Mouse (Mus musculus): ENCODE data around the gene Wasf3.
"Not testable (repeated sequence)": the region's sequence is repeated elsewhere in the genome, so short reads cannot be mapped to it uniquely, and the experiment has no call there.

Wasf3 gene

DNA sequence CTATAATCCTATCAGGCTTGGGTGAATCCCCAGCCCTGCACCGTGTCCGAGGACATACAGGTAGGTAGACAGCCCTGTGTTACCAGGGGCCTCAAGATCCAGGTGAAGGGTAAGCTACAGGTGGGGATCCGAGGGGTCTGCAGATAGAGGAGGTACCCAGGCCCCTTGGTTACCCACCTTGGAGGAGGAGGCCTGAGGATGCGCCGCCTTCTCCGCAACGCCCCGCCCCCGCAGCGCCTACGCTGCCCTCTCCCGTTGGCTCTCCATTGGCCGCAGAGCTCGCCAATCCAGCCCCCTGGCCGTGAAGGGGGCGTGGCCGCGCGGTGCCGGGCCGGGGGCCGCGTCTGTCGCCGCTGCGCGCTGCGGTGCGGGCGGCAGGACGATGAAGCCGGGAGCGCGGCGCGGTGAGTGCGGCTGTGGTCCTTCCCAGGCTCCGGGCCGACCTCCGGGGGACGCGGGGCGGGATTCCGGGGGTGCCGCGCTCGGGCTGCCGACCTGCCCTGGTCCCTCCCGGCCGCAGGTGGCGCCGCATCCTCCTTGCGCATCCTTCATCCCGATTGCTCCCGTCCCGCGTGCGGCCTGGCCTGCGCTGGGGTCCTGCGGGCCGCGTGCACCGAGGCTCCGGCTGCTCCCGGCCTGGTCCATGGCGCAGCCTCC is at the start of gene Wasf3:
Wasf3 (plus strand) TSS at position 51 of the 657 bp plus-strand sequence.
- DNase-seq = peak; percentile 94

DNA sequence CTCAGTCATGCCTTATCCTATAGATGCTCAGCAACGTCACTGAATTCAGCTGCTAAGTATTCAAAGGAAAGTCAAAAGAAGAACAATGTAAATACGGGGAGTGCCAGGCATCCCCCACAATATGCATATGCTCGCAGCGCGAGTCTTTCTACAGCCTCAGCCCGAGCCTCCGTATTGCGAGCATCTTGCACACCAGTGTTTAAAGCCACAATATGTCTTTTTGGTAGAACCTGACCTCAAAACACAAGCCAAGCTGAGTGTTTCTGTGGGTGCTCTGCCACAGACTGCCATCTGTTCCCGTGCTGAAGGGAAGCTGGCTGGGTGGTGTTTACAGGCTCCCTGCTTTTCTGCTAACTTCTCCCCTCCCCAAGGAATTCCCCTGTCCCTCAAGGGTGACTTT is 46.7 kb upstream of the Wasf3 start:
- peak; percentile 79 for DNase-seq

DNA sequence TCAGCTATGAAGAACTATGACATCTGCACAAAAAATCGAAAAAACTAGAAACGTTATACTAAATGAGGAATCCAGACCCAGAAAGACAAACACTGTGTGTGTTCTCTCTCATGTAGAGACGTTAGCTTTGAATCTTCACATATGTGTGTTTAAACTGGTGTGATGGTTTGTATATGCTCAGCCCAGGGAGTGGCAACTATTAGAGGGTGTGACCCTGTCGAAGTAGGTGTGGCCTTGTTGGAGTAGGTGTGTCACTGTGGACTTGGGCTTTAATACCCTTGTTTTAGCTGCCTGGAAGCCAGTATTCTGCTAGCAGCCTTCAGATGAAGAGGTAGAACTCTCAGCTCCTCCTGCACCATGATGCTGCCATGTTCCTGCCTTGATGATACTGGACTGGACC is 44.7 kb upstream of the Wasf3 start:
- no peak for DNase-seq

DNA sequence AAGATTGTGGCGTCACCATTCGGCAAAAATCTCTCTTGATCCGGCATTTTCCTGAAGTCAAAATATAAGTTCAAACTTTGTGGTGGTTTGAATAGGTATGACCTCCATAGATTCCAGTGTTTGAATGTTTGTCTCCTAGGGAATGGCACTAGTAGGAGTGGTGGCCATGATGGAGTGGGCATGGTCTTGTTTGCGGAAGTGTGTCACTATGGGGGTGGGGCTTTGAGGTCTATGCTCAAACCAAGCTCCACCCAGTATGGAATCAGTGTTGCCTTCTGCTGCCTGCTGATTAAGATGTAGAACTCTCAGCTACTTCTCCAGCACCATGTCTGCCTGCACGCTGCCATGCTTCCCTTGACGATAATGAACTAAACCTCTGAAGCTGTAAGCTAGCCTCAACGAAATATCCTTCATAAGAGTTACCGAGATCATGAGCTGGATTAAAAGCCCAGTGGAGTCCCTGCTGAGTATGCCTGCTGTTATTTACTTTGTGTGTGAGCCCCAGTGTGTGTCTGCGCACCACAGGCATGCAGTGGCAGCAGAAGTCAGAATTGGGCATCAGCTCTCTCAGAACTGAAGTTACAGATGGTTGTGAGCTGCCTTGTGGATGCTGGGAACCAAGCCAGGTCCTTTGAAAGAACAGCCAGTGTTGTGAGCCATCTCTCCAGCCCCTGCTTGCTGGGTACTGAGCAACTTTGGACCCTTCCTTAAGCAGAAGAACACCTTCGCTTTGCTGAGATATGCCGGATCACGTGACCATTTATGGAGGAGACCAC is 39.7 kb upstream of the Wasf3 start:
- DNase-seq = no peak

DNA sequence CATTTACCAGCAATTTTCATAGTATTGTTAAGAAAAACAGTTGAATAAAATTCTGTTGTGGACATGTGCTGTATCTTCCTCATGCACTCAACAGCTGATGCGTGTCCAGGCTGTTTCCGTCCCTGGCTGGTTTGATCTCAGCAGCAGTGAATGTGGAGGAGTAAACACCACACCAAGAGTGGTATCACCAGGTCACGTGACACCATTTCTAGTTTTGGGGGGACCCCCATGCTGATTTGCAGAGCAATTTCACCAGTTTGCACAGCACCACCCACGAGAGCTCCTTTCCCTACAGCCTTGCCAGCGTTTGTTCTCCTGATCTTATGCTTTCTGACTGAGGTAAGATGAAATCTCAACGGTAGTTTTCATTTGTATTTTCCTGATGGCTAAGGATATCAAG is 37.7 kb upstream of the Wasf3 start:
- no peak for DNase-seq

DNA sequence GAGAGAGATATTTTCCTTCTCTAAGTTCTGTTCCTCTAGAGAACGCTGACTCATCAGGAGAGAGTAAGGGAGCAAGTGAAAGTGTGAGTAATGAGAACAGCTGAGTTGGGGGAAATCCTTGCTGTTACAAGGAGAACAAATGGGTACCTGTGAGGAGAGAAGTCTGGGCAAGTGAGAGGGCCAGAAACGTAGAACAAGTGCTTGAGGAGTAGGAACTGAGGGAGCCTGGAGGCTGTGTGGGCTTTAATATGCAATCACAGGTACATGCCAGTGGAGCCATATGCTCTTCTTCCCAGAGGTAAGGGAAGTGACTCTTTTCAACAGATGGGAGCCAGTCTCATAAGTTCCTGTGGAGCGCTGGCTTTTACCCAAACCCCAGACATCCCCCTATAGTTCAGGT is 35.6 kb upstream of the Wasf3 start:
- DNase-seq = no peak

DNA sequence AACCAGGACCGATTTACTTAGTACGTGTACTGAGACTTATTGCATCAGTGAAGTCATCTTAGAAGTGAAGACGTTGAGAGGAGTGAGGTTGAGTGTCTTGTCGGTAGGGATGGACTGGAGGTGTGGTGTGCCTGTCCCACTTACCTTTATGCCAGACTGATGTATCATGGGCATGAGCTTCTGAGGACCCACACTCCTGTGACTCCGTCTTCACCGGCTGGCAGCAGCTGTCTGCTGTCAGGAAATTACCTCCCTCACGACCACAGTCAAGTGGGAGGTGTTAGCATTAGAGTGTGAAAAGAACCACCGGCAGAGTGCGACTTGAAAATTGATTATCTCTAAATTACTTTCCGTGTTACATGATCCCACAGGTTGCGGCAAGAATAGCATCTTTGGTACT is 34.0 kb upstream of the Wasf3 start:
- DNase-seq = no peak

DNA sequence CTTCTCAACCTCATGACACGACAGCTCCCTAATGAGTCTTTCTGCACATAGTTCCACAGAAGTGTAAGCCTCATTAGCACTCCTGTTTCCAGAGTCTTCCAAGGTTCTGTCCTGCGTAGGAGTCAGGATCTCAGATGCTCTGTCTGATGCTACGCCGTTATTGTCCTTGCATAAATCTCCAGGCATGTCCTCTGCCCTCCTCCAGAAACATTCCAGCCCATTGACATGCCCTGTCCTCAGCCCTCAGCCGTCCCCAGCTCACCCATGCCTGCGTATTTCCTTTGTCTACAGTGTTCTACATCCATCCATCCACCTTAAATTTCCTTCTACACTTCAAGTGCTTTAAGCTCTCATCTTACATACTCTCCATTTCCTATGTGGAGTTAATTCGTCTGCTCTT is 32.8 kb upstream of the Wasf3 start:
- no peak for DNase-seq

DNA sequence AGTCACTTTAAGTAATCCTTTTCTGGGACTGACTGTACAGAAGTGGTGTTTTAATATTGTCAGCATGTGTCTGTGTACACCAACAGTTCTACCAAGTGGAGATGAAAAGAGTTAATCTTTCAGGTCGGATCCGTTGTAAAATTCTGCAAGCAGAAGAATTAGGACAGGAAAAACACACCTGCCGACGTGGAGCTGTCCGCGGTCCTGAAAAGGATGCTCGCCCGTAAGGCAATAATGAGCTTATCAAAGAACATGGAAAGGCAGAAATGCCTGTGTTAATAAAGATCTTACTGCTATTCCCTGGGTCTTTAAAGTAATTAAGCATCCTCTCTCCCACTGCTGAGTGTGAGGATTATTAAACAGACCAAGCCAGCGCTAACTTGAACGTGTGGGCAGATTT is 24.4 kb upstream of the Wasf3 start:
- no peak for DNase-seq

DNA sequence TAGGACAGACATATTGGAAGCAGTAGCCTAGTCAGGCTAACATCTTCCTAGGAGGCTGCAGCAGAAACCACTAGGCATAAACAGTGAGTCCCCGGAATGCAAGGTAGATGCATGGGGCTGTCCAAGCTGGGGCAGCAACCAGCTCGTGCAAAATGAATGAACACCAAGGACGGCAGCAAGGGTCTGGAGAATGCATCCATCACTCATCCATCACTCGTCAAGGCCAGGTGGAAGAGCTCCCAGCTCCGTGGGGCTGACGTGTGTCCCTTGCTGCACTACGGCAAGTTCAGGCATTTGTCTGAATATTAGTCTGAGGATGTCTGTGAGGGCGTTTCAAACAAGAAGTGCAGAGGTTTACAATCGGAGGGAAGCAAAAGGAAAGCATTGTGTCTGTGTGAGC is 22.1 kb upstream of the Wasf3 start:
- no peak for DNase-seq

DNA sequence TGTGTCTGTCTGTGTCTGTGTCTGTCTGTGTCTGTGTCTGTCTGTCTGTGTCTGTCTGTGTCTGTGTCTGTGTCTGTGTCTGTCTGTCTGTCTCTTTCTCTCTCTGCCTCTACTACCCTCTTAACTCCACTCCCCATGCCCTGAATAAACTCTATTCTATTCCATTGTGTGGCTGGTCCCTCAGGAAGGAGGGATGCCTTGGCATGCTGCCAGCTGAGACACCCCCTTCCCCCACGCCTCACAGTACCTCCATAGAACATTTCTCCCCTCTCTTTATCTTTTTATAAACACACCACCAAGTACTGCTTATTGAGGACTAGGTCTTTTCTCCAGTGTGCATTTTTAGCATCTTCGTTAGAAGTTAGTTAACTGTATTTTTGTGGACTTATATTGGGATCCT is 16.4 kb upstream of the Wasf3 start:
- DNase-seq = no peak

DNA sequence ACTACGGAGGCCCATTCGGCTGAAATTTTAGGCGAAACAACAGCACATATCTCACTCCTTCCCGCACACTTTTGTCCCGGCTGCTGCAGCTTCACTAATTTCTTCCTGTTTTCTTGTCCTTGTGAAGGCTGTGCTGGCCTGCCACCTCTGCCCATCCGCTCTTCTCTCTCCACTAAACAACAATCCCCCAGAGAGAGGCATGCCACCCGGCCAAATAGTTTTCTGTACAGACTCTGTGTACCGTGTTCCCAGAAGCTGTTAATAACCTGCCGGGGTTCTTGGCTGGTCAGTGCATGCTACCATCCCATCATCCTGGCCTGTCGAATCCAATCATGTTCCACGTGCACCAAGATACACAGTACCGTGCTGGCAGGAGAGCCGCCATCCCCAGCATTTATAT is 15.8 kb upstream of the Wasf3 start:
- no peak for DNase-seq

DNA sequence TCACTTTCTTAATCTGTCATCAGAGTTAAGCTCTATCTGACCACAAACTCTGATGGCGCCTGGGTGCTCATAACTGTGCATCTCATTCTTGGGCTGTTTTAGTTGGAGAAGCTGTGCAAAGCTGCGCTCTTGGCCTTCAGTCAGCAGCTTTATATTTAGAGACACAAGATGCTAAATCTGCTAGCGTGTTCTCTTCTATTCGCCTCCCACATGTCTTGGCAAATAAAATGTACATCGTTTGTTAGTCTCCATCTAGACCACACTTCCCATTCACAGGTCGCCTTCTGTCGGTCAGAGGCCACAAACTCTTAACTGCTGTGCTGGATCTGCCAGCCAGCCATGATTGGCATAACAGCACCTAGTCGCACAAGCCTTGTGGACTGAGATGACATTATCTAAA is 14.0 kb upstream of the Wasf3 start:
- DNase-seq = peak; percentile 47

DNA sequence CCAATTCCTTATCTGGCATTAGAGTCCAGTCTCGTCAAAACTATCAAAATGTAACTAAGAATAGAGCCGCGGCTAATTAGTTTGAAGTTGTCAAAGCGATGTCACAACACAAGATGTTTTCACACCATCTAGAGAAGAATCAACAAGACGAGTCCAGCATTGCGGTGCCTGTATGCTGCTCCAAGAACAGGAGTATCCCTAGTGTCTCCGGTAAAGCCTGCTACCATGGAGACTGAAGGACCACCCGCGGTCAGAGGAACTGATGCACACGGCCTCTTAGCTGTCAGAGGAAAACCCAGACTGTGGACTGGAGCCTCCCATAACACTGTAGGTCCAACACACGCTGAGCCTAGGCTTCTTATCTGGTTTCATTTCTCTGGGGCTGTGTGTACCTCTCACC is 11.5 kb upstream of the Wasf3 start:
- no peak for DNase-seq

DNA sequence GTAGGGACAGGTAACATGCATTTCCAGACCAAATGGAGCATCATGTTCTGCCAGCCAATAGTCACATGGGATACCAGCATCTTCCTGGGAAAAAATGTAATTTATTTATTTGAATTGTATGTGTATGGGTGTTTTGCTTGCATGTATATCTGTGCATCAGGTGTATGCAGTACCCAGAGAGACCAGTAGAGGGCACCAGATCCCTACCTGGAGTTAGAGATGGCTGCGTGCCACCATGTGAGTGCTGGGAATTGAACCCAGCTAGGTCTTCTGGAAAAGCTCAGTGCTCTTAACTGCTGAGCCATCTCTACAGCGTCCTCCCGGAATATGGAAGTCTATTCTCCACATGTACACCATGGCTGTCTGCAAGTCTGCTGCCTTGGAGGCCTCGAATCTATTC is 8.2 kb upstream of the Wasf3 start:
- no peak for DNase-seq

DNA sequence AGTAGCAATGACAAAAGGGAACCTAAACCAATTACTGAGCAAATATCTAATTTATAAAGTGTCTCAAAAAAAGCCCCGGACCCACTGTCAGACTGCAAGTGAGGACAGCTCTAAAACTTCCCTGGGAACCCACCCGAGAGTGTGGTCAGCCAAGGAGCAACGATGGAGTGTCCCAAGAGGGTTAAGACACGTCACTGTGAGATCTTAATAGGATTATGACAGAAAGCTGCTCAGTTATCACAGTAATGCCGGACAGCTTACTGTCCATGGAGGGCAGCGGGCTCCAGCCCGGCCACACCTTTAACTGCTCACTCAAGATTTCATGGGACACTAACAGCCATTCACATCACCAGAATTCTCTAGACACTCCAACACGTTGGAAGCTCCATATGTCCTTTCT is 4.7 kb upstream of the Wasf3 start:
- no peak for DNase-seq

DNA sequence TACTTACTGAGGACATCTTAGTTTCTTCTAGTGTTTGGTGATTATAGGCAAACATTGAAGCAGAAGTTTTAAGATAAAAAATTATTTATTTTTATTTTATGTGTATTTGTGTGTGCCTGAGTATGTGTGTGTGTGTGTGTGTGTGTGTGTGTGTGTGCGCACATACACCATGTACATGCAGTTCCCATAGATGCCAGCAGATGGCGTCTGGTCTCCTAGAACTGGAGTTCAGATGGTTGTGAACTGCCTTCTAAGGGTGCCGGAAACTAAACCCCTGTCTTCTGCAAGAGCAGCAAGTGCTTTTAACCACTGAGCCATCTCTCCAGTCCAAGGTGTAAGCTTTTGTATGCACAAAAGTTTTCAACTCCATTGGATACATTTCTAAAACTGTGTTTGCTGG is 2.5 kb upstream of the Wasf3 start:
- no peak for DNase-seq

DNA sequence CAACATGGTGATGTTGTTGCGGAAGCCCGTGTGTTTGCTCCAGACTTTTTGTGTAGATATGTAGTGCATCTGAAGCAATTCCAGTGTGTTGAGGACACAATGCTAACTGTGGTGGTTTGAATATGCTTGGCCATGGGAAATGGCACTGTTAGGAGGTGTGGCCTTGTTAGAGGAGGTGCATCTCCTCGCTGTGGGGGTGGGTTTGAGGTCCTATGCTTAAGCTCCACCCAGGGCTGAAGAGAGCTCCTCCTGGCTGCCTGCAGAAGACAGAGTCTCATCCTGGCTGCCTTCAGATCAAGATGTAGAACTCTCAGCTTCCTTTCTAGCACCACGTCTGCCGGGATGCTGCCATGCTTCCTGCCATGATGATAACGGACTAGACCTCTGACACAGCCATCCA is 1.4 kb upstream of the Wasf3 start:
- no peak for DNase-seq

DNA sequence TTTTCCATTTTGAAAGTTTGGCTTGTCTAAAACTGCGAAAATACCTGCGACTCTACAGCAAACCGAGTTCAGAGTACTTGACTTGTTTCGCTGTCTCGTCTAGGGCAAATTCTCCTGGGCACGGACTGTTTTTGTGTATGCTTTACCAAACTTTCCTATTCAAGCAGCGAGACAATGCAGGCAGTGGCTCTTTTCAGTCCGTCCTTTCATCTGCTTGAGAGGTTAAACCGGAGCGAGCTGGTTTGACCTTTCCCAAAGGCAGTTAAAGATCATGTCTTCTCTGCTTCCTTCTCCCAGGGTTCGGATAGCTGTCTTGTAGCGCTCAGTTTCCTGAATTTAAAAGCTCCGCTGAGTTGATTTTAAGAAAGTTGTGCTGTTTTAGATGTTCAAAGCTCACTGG is 1.2 kb downstream of the Wasf3 start:
- DNase-seq = no peak

DNA sequence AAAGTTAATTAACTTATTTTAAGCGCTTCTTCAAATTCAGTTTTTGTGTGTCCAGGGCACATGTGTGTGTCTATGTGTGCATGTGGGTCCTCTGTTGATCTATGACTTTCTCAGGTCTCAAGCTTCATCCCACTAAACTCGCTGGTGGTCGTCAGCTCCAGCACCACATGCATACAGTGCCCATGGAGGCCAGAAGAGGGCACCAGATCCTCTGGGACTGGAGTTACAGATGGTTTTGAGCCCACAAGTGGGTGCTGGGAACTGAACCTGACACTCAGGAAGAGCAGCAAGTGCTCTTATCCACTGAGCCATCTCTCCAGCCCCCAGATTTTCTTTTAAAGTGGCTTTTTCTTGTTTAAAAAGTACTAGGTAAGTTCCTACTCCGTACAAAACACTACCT is 2.1 kb downstream of the Wasf3 start:
- no peak for DNase-seq

DNA sequence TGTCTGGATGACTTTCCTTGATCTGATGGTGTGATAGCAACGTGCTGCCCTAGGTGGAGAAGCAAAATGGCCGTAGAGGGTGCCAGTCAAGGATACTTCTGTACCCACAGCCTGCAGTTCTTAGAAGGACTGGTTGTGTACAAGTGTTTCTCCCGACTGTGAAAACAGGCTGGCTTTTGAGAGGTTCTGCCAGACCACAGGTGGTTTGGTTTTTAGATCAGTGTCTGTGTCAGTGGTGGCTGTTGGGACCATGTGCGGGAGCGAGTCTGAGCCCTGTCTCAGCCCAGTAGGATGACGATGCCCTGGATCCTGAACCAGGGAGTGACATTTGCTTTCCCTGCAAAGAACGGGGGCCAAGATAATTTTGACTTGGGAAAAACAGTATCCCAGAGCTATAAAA is 9.8 kb downstream of the Wasf3 start:
- DNase-seq = no peak

DNA sequence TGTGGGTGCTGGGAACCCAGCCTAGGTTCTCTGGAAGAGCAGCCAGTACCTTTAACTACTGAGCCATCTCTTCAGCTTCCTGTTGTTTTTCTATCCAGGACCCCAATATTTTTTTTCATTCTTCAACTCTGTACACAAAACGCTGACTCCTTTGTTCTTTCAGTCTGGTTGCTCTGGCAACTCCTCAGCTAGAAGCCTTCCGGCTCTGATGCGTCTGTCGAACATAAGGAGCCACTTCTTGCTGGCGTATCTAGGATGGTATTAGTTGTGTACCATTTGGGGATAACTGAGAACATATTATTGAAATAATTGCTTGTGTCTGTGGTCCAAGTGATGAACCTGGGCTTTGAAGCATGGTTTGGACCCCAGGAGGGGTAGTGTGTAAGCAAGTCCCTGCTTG is 12.5 kb downstream of the Wasf3 start:
- no peak for DNase-seq

DNA sequence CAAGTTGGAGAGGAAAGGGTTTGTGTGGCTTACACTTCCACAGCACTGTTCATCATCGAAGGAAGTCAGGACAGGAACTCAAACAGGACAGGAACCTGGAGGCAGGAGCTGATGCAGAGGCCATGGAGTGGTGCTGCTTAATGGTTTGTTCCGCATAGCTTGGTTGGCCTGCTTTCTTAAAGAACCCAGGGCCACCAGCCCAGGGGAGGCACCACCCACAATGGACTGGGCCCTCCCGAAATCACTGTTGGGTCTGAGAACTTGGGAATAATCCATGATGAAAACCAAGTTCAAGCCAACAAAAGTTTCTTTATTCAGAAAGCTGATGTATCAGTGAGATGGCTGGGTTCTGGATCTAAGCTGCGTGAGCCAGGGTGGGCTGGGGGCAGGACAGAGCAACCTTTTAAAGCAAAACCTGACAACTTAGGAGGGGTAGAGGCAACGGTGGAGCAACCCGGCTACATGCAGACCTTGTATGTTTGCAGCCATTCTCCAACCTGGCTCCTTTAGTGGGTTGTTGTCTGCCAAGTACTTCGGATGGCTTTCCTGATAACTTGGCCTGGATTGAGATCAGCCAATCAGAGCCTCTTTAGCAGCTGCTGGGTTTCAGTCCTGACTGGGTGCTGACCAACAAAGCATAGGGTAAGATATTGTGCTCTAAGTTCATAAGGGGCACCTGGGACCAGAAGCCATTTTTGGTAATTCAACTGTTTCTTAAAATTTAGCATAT is 13.8 kb downstream of the Wasf3 start:
- DNase-seq = no peak

DNA sequence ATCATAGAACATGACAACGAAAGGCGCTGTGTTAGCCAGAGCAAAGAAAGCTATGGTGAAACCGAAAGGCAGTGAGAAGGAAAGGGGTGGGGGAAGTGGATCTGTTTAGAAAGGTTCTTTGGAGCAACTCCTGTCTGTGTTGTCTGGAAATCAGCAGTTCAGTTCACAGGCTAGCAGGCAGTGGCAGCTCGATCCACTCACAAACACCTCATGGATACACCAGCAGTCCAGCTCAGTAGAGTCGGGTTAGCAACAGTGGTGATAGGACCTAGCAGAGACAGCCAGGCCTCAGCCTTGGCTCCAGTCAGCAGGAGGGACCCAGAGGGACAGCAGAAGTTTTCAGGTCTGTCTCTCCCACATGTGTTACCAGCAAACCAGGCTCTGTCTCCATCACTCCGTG is 16.2 kb downstream of the Wasf3 start:
- not testable (repeated sequence) for DNase-seq
